Mouse (Mus musculus) right cerebral cortex, postnatal 25 days (tissue): Measurements from ENCODE around the gene Ago3.
A peak's percentile ranks its signal among the peaks of the same experiment; 100 is the strongest.

Source experiments
- DNase-seq: peaks from one replicate; pipeline ENCODE4 v3.0.0; 2022

The Ago3 gene

DNA sequence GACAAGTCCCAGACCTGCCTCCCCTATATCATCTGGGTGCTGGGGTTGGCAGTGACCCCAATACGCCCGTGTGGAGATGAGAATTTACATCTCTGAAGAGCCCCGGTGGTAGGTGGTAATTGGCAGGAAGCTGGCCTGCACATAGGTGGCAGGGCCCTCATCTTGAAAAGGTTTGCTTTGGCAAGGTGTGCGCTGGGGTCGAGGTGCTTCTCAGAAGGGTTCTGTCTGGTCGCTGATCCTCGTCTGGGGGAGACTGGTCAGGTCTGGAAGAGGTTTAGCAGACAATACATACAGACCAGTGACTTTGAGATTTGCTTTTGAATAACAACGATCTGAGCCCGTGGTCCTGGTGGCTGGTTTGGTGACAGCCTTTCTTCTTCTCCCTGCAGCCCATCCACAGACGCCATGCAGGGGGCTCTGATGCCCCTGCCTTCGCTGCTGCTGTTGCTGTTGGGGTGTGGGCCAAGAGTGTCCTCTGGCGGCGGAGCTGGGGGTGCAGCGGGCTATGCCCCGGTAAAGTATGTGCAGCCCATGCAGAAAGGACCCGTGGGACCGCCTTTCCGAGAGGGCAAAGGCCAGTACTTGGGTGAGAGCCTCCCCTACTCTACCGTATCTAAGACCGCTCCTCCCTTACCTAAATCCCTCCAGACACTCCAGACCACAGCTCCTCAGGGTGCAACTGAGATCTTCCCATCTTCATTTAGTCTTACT lies 120.0 kb downstream of the Ago3 start:
- no peak for DNase-seq

- DNase-seq = no peak
Observed at GRCm38 (mm10) chr4:126306827-126307226, 122.5 kb downstream of the Ago3 start.

DNA sequence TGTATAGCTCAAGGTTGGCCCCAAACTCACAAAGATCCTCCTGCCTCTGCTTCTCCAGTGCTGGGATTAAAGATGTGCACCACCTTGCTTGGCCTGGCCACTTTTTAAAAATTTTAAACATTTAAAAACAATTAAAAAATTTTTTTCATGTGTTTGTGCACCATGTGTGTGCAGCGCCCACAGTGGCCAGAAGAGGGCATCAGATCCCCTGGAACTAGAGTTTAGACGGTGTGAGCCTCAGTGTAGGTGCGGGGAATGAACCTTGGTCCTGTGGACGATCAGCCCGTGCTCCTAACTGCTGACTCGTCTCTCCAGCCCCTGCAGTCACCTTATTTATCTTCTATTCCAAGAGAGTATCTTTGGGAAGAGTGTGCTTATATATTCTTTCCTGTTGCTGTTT lies 123.3 kb downstream of the Ago3 start:
- DNase-seq = no peak

- DNase-seq = no peak
Observed at GRCm38 (mm10) chr4:126305428-126305827, 123.9 kb downstream of the Ago3 start.

DNA sequence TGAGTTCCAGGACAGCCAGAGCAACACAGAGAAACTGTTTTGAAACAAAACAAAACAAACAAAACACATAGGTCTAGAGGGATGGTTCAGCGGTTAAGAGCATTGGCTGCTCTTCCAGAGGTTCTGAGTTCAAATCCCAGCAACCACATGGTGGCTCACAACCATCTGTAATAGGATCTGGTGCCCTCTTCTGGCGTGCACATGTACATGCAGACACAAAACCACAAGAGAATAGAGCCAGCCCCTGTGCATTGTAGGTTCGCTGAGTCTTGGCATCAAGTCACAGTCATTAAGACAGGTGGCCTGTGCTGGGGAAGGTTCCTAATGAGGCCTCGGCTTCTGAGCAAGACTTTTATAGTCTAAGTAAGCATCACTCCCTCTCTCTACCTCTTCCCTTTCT lies 125.5 kb downstream of the Ago3 start:
- no peak for DNase-seq

DNA sequence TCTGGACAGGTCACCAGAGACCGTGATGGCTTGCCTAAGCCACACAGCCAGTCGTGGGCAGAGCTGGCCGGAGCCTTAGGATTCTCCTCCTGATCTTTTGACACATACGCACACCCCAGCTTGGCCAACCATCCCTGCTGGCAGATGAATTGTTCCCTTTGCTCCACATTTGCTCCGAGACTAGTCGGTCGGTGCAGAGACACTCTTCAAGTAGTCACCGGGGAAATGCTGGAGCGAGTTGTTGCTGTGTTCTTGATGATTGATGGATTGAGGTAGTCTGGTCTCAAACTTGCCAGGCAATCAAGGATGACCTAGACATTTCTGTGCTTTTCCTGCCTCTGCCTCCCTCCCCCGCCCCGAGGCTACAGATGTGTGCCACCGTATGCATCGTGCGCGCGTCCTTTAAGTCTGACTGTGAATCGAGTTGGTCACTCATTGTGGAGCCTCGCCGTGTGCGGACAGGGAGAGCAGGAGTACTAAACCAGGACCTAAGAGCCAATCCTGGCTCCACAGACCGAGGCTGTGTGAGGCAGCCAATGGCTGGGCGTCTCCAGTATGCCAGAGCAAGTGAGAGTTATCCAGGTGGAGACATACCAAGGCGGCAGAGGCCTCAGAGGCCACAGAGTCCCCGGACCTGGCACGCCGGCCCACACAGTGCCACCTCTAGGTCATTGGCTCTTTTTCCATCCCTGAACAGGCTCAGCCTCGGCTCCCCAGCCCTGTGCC lies 127.6 kb downstream of the Ago3 start:
- no peak for DNase-seq

- no peak for DNase-seq
Observed at GRCm38 (mm10) chr4:126300916-126301583, 128.3 kb downstream of the Ago3 start.

- DNase-seq = peak; percentile 51
Observed at GRCm38 (mm10) chr4:126296617-126297101, 132.7 kb downstream of the Ago3 start.

GRCm38 (mm10) chr4:126295937-126296336 lies 133.4 kb downstream of the Ago3 start:
- no peak for DNase-seq

DNA sequence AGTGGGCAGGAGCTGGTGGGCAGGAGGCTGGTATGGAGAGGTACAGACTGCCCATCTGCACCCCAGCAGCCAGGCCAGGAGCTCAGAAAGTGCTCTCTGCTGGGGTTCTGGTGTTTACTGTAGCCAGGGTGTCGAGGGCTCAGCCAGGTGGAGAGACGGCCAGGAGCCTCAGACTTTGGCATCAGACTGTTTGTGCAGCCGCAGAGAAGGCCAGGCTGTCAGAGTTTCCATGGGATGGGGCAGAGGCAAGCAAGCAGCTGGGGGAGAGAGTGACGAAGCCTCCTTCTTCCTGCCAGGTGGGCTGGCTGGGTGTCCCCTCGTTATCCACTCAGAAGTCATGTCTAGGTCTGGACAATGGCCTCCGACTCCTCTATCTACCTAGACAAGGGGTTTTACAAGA lies 134.2 kb downstream of the Ago3 start:
- DNase-seq = no peak

DNA sequence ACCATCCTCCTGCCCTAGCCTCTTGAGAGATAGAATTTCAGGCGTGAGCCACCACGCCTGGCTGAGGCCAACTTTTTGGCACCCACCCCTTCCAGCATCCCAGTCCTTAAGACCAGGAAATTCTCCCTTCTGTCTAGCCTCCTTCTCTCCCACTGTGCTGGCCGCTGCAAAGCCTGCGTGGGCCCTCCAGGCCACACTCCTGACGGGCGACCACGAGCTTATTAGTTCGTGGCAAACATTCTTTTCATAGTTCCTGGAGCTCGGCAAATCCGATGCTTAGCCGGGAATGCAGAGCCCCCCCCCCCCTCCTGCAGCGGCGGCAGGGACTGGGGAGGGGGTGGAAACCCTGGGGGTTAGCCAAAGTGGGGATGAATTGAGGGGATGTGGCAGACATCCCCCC lies 138.2 kb downstream of the Ago3 start:
- no peak for DNase-seq

DNA sequence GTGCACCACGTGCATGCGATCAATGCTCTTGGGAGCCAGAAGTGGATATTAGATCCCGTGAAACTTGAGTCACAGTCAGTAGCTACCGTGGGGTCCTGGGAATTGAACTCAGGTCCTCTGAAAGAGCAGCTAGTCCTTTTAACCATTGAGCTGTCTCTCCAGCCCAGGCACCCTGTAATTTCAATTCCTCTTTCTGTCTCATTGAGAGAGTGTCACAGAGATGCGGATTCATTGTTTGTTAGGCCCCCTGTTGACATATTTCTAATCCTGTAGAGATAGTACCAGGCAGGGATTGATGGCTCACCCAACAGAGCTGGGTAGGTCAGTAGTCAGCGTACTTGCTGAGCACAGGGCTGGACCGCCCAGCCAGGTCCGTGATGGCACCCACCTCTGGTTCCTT lies 139.0 kb downstream of the Ago3 start:
- DNase-seq = no peak

DNA sequence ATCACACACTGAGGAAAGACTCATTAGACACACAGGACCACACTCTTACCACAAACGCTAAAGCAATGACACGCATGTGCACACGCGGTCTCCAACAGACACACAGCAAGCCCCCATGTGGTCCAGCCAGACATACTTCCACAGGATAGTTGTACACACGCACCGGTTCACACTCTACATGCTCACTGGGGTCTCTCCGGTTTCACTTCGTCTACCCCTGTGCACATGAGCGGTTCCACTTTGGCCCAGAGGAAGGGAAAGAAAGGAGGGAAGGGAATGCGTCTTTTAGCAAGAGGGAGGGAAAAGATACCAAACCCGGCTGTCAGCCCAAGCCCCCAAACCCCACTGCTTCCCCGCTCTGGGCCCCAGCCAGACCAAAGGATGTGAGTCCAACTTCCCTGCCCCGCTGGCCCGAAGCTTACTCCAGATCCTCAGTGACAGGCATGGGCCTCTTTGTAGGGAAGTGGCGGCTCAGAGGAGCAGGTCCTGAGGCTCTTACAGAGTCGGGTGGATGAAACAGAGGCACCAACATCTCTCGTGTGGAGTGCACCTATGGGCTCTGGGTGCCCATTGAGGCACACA lies 141.2 kb downstream of the Ago3 start:
- no peak for DNase-seq

GRCm38 (mm10) chr4:126287302-126287995 lies 141.9 kb downstream of the Ago3 start:
- DNase-seq = no peak

DNA sequence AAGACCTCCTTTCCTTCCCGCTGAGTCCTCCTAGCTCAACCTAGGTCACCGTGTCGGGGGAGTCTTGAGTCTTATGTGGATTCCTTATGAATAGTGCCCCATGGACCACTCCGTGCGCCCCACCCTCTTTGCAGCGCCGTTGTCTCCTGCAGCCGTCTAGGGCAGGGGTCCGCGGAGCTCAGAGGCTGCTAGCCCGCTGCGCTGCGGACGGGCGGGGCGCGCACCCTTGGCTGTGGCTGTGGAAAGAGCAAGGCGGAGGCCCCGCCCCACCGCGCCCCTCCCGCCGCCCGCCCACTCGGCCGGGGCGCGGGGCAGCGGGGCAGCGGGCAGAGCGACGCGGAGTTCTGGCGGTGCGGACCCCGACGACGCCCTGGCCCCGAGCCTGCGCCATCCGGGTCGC lies 142.9 kb downstream of the Ago3 start, which contains the start of gene Col8a2:
TSS of gene Col8a2 (plus strand) at position 302 of the 400 bp plus-strand sequence.
- DNase-seq = no peak

- no peak for DNase-seq
Observed at GRCm38 (mm10) chr4:126283582-126283981, 145.8 kb downstream of the Ago3 start.

GRCm38 (mm10) chr4:126281706-126282105 lies 147.7 kb downstream of the Ago3 start:
- no peak for DNase-seq
